Mouse (Mus musculus) forebrain, embryonic 16.5 days (tissue): ENCODE measurements around the gene Zbtb17. TPM values are rescaled to one million over a fixed set of nuclear protein-coding genes. Genes with fewer than 3 reads are reported as not detected.

Experiments used
- ATAC-seq: fragments of 200-750 bp; cut with Nextera tagmentation; 2 replicates; pipeline ENCODE4 v1.8.0; 2017; ENCODE audit warnings: mild to moderate bottlenecking, moderate library complexity
- H3K27ac ChIP-seq: fragments of 300-500 bp; sonication (generic); 2 replicates; pipeline ENCODE4 v1.5.1; 2014; ENCODE audit warnings: low read length, control low read depth
- H3K27me3 ChIP-seq: fragments of 300-500 bp; sonication (generic); replicated peaks from 2 replicates; pipeline ENCODE4 v1.6.1; 2014; ENCODE audit warnings: low read length; ENCODE audit not compliant: control insufficient read depth, insufficient read depth
- H3K36me3 ChIP-seq: fragments of 300-500 bp; sonication (generic); 2 replicates; pipeline ENCODE4 v1.6.1; 2014; ENCODE audit not compliant: control insufficient read depth, insufficient read depth
- H3K4me1 ChIP-seq: fragments of 300-500 bp; sonication (generic); replicated peaks from 2 replicates; pipeline ENCODE4 v1.6.1; 2014; ENCODE audit warnings: low read length; ENCODE audit not compliant: control insufficient read depth, insufficient read depth
- H3K4me2 ChIP-seq: fragments of 300-500 bp; sonication (generic); 2 replicates; pipeline ENCODE4 v1.6.1; 2014; ENCODE audit warnings: mild to moderate bottlenecking, low read length, control low read depth
- H3K4me3 ChIP-seq: fragments of 300-500 bp; sonication (generic); replicated peaks from 2 replicates; pipeline ENCODE4 v1.5.1; 2014; ENCODE audit warnings: mild to moderate bottlenecking, low read length, control low read depth
- H3K9ac ChIP-seq: fragments of 300-500 bp; sonication (generic); replicated peaks from 2 replicates; pipeline ENCODE4 v1.6.1; 2014; ENCODE audit warnings: low read depth, low read length, control low read depth
- H3K9me3 ChIP-seq: fragments of 300-500 bp; sonication (generic); 2 replicates; pipeline ENCODE4 v1.6.1; 2016; ENCODE audit warnings: low read length; ENCODE audit not compliant: control insufficient read depth
- WGBS: fragments of 180-500 bp; shearing (Covaris S2); extraction: QIAGEN DNeasy Blood & Tissue Kit; methylation state at CpG from one replicate; pipeline ENCODE4 v1.1.7; 2014; 5-methylcytosine and 5-hydroxymethylcytosine counted together
- polyA plus RNA-seq: library from polyadenylated mRNA; unstranded; fragments of >200 nt; fragmentation: Nextera tagmentation; extraction: Ambion mirVana; gene quantifications from 2 replicates; pipeline ENCODE4 v1.2.1, GENCODE M21; 2015

Gene Zbtb17
- 62.0 and 64.2 TPM in 2 replicates for polyA plus RNA-seq

DNA sequence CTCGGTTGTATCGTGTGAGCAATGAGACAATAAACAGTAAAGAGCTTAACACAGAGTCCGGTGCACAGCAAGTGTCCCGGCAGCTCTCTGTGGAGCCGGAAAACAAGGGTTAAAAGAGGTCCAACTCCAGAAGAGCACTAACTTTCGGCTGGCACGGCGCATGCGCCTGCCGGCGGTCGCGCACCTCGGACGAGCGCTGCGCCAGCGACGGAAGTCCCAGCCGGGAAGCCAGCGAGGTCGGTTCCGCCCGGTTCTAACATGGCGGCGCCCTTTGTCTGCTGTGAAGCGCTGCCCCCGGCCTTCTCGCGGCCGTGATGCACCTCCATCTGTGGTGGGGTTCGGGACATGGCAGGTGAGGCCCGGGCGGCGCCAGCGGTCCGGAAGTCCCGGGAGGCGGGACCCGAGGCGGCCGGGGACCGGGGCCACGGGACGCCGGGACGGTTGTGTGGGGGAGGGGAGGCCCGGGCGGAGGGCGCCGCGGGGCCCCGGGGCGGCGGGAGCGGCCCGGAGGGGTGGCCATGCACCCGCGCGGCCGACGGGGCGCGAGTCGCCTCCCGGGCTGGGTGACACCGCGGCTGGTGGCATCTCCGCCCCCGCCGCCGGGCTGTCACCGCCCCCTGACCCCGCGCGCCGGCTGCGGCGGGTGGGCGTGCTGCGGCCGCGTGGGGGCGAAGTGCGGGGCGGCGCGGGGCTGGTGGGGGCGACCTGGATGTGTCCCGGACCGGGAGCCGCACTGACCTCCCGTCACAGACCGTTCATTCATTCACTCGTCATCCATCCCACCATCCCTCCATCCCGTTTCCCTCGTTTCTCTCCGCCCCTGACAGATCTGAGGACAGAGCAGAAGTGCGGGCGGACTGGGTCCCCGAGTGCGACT lies at the start of gene Zbtb17:
Gene Zbtb17, plus strand, starts transcription at position 204 of the 877 bp plus-strand sequence.
- Histone ChIP-seq H3K4me1 (peaks cover 21% of the 10 kb centered on the region), H3K4me3 (peak within 1 kb of the TSS; percentile 96), H3K9me3 (no peaks in the 10 kb centered on the region), H3K36me3 (peaks cover 18% of the 10 kb centered on the region), H3K9ac (peak within 1 kb of the TSS; percentile 97), H3K27me3 (no peaks in the 10 kb centered on the region), H3K4me2 (peak within 1 kb of the TSS; percentile 93), H3K27ac (peak within 1 kb of the TSS; percentile 80)
- peak; percentile 96 for ATAC-seq
- WGBS, result under 1% methylated on average over 75 of the region's 102 CpGs

DNA sequence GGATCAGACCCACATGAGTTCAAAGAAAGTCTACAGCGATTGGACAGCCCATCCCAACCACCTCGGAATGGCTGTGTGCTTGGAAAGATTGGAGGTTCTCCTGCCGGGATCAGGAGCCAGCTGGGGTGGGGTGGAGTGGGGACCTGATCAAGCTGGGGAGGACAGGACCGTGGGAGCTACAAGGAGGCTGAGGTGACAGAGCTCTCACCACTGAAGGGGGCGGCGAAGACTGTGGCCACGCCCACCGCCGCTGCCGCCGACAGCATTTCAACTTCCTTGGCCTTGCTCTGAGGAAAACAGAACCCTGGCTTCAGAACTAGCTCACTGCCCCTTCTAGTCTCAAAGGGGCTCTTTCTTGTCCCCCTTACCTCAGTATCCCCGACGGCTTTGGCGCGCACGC lies 49.7 kb upstream of the Zbtb17 start:
- Histone ChIP-seq H3K36me3 (no peaks in the 10 kb centered on the region), H3K27ac (no peak overlapping the region), H3K9ac (no peak overlapping the region), H3K4me3 (no peak overlapping the region), H3K9me3 (no peaks in the 10 kb centered on the region), H3K27me3 (no peaks in the 10 kb centered on the region), H3K4me2 (no peak overlapping the region), H3K4me1 (0 out of 2 replicates have a peak, but pooled peaks cover 2% of the 10 kb centered on the region)
- 18% methylated on average over 16 of the region's 16 CpGs for WGBS
- no peak for ATAC-seq

DNA sequence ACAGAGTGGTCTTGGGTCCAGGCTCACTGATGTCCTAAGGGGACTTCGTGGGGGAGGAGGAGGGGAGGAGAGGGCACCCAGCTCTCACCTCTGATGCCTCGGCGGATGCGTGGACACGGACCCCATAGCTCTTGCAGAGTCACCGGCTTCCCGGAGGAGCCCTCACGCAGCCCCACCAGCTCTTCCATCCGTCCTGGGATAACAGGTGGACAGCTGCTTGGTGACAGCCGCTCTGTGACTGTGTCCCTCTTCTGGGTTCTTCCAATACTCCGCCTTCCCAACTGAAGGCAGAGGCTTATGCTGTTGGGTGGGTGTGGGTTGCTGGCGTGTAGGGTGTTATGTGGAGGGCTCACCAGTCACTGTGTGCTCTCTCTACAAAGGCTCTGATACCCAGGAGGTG lies 46.6 kb upstream of the Zbtb17 start:
- no peak overlapping the region for H3K9ac ChIP-seq
- WGBS, result 74% methylated on average over 12 of the region's 12 CpGs
- H3K4me3 ChIP-seq, result no peak overlapping the region
- no peaks in the 10 kb centered on the region for H3K9me3 ChIP-seq
- H3K27ac ChIP-seq, result no peak overlapping the region
- H3K27me3 ChIP-seq, result no peaks in the 10 kb centered on the region
- H3K4me1 ChIP-seq, result 0 out of 2 replicates have a peak, but pooled peaks cover 2% of the 10 kb centered on the region
- no peaks in the 10 kb centered on the region for H3K36me3 ChIP-seq
- no peak overlapping the region for H3K4me2 ChIP-seq
- no peak for ATAC-seq

DNA sequence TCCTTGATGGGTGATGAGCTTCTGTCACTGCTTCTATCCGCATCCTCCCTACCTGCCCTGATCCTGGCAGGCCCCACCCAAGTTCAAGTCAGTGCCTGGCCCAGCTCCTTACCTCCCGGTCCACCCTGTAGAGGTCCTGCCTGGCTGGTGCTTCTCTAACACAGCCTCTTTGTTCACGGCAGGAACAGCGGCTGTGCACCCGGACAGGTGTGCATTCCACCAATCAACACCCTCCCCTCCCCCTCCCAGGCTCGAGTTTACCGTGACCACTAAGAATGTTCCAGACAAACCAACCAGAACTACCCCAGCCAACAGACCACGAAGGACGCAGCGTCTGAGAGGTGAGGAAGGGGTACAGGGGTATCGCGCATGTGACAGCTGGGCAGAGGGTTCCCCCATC lies 45.9 kb upstream of the Zbtb17 start, which contains the start of gene Clcnka:
Gene Clcnka, minus strand, starts transcription at position 180 of the 400 bp plus-strand sequence.
- Histone ChIP-seq H3K9ac (no peak within 1 kb of the TSS), H3K4me3 (no peak within 1 kb of the TSS), H3K9me3 (no peaks in the 10 kb centered on the region), H3K4me2 (no peak within 1 kb of the TSS), H3K27ac (no peak within 1 kb of the TSS), H3K36me3 (no peaks in the 10 kb centered on the region), H3K4me1 (0 out of 2 replicates have a peak, but pooled peaks cover 2% of the 10 kb centered on the region), H3K27me3 (no peaks in the 10 kb centered on the region)
- ATAC-seq, result no peak
- WGBS, result 68% methylated on average over 12 of the region's 12 CpGs

DNA sequence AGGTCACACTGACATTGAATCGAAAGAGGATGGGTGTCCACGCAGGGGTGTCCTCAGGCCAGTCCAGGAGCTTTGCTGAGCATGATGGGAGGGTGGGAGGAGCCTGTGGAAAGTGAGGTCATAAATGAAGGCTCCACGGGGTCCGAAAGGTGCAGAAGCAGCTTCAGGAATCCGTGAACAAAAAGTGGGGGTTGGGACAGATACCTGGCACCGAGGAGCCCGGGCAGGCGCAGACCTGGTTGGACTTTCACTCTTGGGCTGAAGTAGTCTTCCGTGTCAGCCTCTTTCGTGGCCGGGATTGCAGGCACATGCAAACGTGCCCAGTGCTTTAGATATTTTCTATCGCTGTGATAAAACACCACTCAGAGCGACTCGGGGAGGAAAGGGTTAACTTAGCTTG lies 44.3 kb upstream of the Zbtb17 start:
- Histone ChIP-seq H3K27ac (no peak overlapping the region), H3K9ac (no peak overlapping the region), H3K36me3 (no peaks in the 10 kb centered on the region), H3K4me1 (0 out of 2 replicates have a peak, but pooled peaks cover 2% of the 10 kb centered on the region), H3K4me2 (no peak overlapping the region), H3K9me3 (no peaks in the 10 kb centered on the region), H3K4me3 (no peak overlapping the region), H3K27me3 (no peaks in the 10 kb centered on the region)
- ATAC-seq, result no peak
- 88% methylated on average over 15 of the region's 15 CpGs for WGBS

DNA sequence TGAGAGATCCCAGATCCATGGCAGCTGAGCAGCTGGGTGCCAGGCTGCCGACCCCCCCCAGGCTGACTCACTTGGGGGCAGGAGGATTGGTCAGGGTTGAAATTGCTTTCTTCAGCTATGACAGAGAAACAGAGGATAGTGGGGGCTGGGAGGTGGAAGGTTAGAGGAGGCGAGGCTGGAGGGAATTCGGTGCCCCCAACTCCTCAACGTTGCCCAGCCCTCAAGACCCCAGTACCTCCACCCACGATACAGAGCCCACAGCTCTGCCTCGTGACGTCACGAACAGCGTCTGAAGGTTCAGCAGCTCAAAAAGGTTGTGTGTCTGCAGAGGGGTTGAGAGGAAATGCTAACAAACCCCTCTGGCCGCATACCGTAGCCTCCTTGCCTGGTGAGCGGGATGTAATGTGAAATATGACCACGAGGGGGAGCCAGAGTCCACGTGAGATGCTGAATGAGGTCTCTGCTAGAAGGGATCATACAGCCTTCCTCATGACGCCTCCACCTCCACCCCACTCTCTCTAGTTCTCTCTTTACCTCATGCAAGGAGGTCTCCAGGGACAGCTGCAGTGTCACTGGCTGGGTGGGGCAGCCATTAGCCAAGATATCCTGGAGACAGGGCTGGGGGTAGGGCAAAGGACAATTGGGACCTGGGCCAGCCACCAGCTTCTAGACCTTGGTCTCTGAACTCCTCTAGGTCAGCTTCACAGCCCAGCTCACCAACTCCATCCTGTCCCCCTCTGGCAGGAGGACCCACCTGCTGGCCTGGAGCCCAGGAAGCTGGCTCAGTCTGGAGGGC lies 39.7 kb upstream of the Zbtb17 start:
- WGBS, result 13% methylated on average over 15 of the region's 15 CpGs
- peak; percentile 86 for ATAC-seq
- Histone ChIP-seq H3K4me1 (0 out of 2 replicates have a peak, but pooled peaks cover 2% of the 10 kb centered on the region), H3K27me3 (no peaks in the 10 kb centered on the region), H3K27ac (no peak overlapping the region), H3K9ac (0 out of 2 replicates have a peak overlapping the region, but pooled peaks have one; percentile 8), H3K4me2 (peak overlapping the region; percentile 13), H3K36me3 (no peaks in the 10 kb centered on the region), H3K9me3 (no peaks in the 10 kb centered on the region), H3K4me3 (no peak overlapping the region)

DNA sequence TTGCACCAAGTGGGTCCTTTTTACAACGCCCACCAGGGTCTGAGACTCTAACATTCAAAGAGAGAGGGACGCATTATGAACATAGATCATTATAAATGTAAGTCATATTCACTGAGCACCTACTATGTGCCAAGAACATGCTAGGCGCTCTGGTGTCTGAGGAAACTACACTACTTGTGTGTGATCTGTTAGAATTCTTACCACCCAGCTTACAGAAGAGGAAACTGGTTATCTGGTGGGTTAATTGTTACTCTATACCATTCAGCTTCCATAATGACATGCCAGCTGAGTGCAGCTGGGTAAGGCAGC lies 39.2 kb upstream of the Zbtb17 start:
- Histone ChIP-seq H3K4me1 (0 out of 2 replicates have a peak, but pooled peaks cover 2% of the 10 kb centered on the region), H3K27me3 (no peaks in the 10 kb centered on the region), H3K27ac (no peak overlapping the region), H3K9ac (no peak overlapping the region), H3K36me3 (no peaks in the 10 kb centered on the region), H3K9me3 (no peaks in the 10 kb centered on the region), H3K4me3 (no peak overlapping the region), H3K4me2 (no peak overlapping the region)
- ATAC-seq, result no peak
- WGBS, result 86% methylated on average over 3 of the region's 3 CpGs

DNA sequence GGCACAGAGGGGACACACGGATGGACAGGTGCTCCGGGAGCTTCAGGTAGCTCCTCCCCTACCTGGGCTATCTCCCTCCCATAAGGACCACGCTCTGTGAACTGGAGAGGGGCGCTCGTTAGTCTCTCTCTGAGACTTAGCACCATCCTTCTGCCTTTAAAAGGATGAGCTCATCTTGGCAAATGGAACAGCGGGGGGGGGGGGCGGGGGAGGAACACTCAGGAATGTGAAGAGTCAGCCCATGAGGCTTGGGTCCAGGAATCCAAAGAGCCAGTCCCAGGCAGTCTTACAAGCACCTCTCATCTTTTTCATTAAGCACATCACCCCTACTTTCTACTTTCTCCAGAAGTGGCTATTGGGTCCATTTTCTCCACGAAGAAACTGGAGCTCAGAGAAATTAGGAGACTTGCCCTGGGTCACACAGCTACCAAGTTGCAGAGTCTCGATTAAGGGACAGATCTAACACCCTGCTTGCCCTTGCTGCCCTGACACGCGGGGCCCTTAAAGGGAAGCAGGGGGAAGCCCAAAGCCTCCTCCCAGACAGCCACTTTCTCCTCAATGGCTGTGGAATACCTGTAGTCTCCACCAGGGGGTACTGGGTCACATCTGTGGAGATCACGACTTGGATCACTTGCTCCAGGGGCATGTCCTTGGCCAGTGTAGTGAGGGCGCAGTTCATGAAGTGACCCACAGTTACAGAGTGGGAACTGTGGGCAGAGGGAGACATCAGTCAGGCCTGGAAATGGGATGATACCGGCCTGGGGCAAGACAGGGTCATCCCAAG lies 37.7 kb upstream of the Zbtb17 start:
- Histone ChIP-seq H3K27ac (no peak overlapping the region), H3K36me3 (no peaks in the 10 kb centered on the region), H3K9ac (no peak overlapping the region), H3K4me1 (0 out of 2 replicates have a peak, but pooled peaks cover 2% of the 10 kb centered on the region), H3K4me3 (no peak overlapping the region), H3K9me3 (no peaks in the 10 kb centered on the region), H3K4me2 (no peak overlapping the region), H3K27me3 (no peaks in the 10 kb centered on the region)
- no peak for ATAC-seq
- WGBS, result 44% methylated on average over 12 of the region's 14 CpGs
